Mouse (Mus musculus): ENCODE measurements around the gene Eif3j1.

DNA sequence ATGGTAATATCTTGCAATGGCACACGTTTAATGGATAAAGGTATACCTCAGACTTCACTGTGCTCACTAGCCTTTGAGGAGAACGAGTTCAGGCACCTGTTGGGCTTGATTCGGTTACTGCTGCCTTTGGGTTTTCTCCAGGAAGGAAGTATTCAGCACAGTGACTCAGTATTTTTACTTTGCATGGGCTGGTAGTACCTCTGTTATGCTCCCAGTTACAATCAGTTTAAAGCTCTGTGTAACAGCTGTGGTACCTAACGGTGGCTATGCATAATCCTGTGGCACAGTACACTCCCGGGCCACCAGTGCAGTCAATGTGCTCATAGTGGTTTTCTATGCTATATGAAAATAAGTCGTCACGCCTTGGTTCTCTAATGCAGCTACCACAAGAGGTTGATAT, 16.9 kb upstream of the Eif3j1 start:
- TF ChIP-seq CTCF (IDR thresholded peaks at IDR 0.05; ENCODE audit: borderline replicate concordance, control insufficient read depth, extremely low read depth, insufficient read depth, low read length, poor library complexity) (no peak), POLR2A (IDR thresholded peaks at IDR 0.05; ENCODE audit: control insufficient read depth, extremely low read depth, insufficient read depth, low read length, poor library complexity) (no peak)
